29 mouse cellular contexts compared by ENCODE assay signal in genomic region chr9:114828377-114828776, GRCm38 (mm10). TPM values are rescaled to one million over a fixed set of nuclear protein-coding genes. Genes with fewer than 3 reads are reported as not detected.
A peak's percentile ranks its signal among the peaks of the same experiment; 100 is the strongest.
DNase-seq lines count a peak whose midpoint lies in the region; ATAC-seq and TF ChIP-seq lines count a peak whose summit lies in the region.
"Had no signal": no experiment of that assay in that cellular context is flagged by ENCODE, and none has a peak within 500 bp of the region (broad histone marks: within the 10 kb centered on the region; RNA-seq: fewer than 3 reads in every experiment).

No protein-coding gene starts in this region.

- DNase-seq in hindbrain, postnatal 0 days (ENCODE audit: low spot score) = no peak
- no peak for DNase-seq in hindbrain, embryonic 14.5 days (ENCODE audit: low spot score)
- no peak for DNase-seq in liver, postnatal 0 days
- peak; percentile 42 for DNase-seq in ZHBTc4 (ENCODE audit: low read depth, low spot score)
- no peak for DNase-seq in cerebellum, adult 9-11 months
- DNase-seq: cerebellum, adult 18-20 months; cerebellum, postnatal 25 days; gastrocnemius, adult 2 months; heart, postnatal 4 days; kidney, postnatal 10 days; liver, embryonic 13.5 days; lung, postnatal 10 days; retina, postnatal 1 day; right cerebral cortex, postnatal 25 days; spleen, adult 18-20 months; thymus, postnatal 14 days had no signal

- no peaks in the 10 kb centered on the region for H3K9me3 ChIP-seq in hindbrain, postnatal 0 days (ENCODE audit: low read length)
- no peaks in the 10 kb centered on the region for H3K9me3 ChIP-seq in hindbrain, embryonic 14.5 days (ENCODE audit: control insufficient read depth, low read length)
- no peaks in the 10 kb centered on the region for H3K9me3 ChIP-seq in liver, postnatal 0 days (ENCODE audit: low read length)
- no peaks in the 10 kb centered on the region for H3K9me3 ChIP-seq in liver, embryonic 12.5 days (replicated peaks)
- no peaks in the 10 kb centered on the region for H3K9me3 ChIP-seq in E14TG2a.4 (ENCODE audit: low read length)
- H3K9me3 ChIP-seq: embryonic facial prominence, embryonic 12.5 days; forebrain, embryonic 13.5 days; heart, embryonic 10.5 days; hindbrain, embryonic 15.5 days; limb, embryonic 10.5 days; liver, embryonic 13.5 days; megakaryocyte, embryonic 14.5 days; midbrain, embryonic 15.5 days; neural tube, embryonic 13.5 days had no signal

- no peaks in the 10 kb centered on the region for H3K36me3 ChIP-seq in hindbrain, postnatal 0 days (ENCODE audit: insufficient read depth, low read length)
- no peaks in the 10 kb centered on the region for H3K36me3 ChIP-seq in hindbrain, embryonic 14.5 days (replicated peaks; ENCODE audit: control insufficient read depth, insufficient read depth)
- H3K36me3 ChIP-seq in liver, postnatal 0 days (replicated peaks; ENCODE audit: insufficient read depth, low read length) = no peaks in the 10 kb centered on the region
- H3K36me3 ChIP-seq in liver, embryonic 12.5 days = no peaks in the 10 kb centered on the region
- no peaks in the 10 kb centered on the region for H3K36me3 ChIP-seq in E14TG2a.4 (ENCODE audit: insufficient read depth, low read length)
- H3K36me3 ChIP-seq: embryonic facial prominence, embryonic 12.5 days; hindbrain, embryonic 15.5 days; limb, embryonic 10.5 days; midbrain, embryonic 15.5 days; neural tube, embryonic 13.5 days had no signal

- no peak overlapping the region for H3K4me3 ChIP-seq in hindbrain, postnatal 0 days (ENCODE audit: low read length)
- H3K4me3 ChIP-seq in hindbrain, embryonic 14.5 days (replicated peaks; ENCODE audit: low read length) = no peak overlapping the region
- no peak overlapping the region for H3K4me3 ChIP-seq in liver, postnatal 0 days (ENCODE audit: low read depth, low read length)
- no peak overlapping the region for H3K4me3 ChIP-seq in liver, embryonic 12.5 days
- no peak overlapping the region for H3K4me3 ChIP-seq in E14TG2a.4 (replicated peaks; ENCODE audit: low read length)
- H3K4me3 ChIP-seq: embryonic facial prominence, embryonic 12.5 days; forebrain, embryonic 13.5 days; gastrocnemius, adult 2 months; heart, embryonic 10.5 days; hindbrain, embryonic 15.5 days; limb, embryonic 10.5 days; liver, embryonic 13.5 days; megakaryocyte, embryonic 14.5 days; midbrain, embryonic 15.5 days; myocyte; neural tube, embryonic 13.5 days had no signal

- TF ChIP-seq CTCF in hindbrain, postnatal 0 days (IDR thresholded peaks at IDR 0.05; ENCODE audit: low read depth) = 0 out of 2 replicates have a peak, but pooled peaks have one; percentile 6
- peak; percentile 43; the same call in 1 of the 2 replicates for TF ChIP-seq CTCF in liver, postnatal 0 days (IDR thresholded peaks at IDR 0.05; ENCODE audit: low read depth)
- TF ChIP-seq CTCF in E14TG2a.4 (conservative IDR thresholded peaks at IDR 0.05; ENCODE audit: low read length) = peak; percentile 67

- no peak for TF ChIP-seq EP300 in liver, postnatal 0 days (IDR thresholded peaks at IDR 0.05; ENCODE audit: low read depth)

- H3K9ac ChIP-seq in hindbrain, postnatal 0 days (replicated peaks; ENCODE audit: low read length) = no peak overlapping the region
- H3K9ac ChIP-seq in hindbrain, embryonic 14.5 days = no peak overlapping the region
- no peak overlapping the region for H3K9ac ChIP-seq in liver, postnatal 0 days (replicated peaks)
- no peak overlapping the region for H3K9ac ChIP-seq in liver, embryonic 12.5 days
- H3K9ac ChIP-seq: embryonic facial prominence, embryonic 12.5 days; forebrain, embryonic 13.5 days; hindbrain, embryonic 15.5 days; liver, embryonic 13.5 days; midbrain, embryonic 15.5 days; neural tube, embryonic 13.5 days had no signal

- H3K4me2 ChIP-seq in hindbrain, postnatal 0 days (ENCODE audit: low read depth, low read length) = no peak overlapping the region
- H3K4me2 ChIP-seq in hindbrain, embryonic 14.5 days (replicated peaks) = no peak overlapping the region
- H3K4me2 ChIP-seq in liver, postnatal 0 days (ENCODE audit: low read depth, low read length) = no peak overlapping the region
- H3K4me2 ChIP-seq in liver, embryonic 12.5 days = no peak overlapping the region
- H3K4me2 ChIP-seq: embryonic facial prominence, embryonic 12.5 days; forebrain, embryonic 13.5 days; hindbrain, embryonic 15.5 days; liver, embryonic 13.5 days; midbrain, embryonic 15.5 days; neural tube, embryonic 13.5 days had no signal

- WGBS in hindbrain, postnatal 0 days = 95% methylated on average over 6 of the region's 6 CpGs
- 96% methylated on average over 6 of the region's 6 CpGs for WGBS in hindbrain, embryonic 14.5 days
- 79% methylated on average over 6 of the region's 6 CpGs for WGBS in liver, postnatal 0 days (ENCODE audit: insufficient replicate concordance)
- 83% methylated on average over 6 of the region's 6 CpGs for WGBS in liver, embryonic 12.5 days (ENCODE audit: insufficient replicate concordance)

- no peak overlapping the region for H3K27ac ChIP-seq in hindbrain, postnatal 0 days
- H3K27ac ChIP-seq in hindbrain, embryonic 14.5 days = no peak overlapping the region
- peak overlapping the region; percentile 90 for H3K27ac ChIP-seq in liver, postnatal 0 days (ENCODE audit: low read depth)
- no peak overlapping the region for H3K27ac ChIP-seq in liver, embryonic 12.5 days
- H3K27ac ChIP-seq: embryonic facial prominence, embryonic 12.5 days; forebrain, embryonic 13.5 days; heart, embryonic 10.5 days; hindbrain, embryonic 15.5 days; limb, embryonic 10.5 days; liver, embryonic 13.5 days; midbrain, embryonic 15.5 days; neural tube, embryonic 13.5 days had no signal

- H3K27me3 ChIP-seq in hindbrain, postnatal 0 days (ENCODE audit: insufficient read depth, low read length) = no peaks in the 10 kb centered on the region
- H3K27me3 ChIP-seq in hindbrain, embryonic 14.5 days (ENCODE audit: control insufficient read depth, insufficient read depth, low read length) = no peaks in the 10 kb centered on the region
- H3K27me3 ChIP-seq in liver, postnatal 0 days (ENCODE audit: insufficient read depth, low read length) = no peaks in the 10 kb centered on the region
- no peaks in the 10 kb centered on the region for H3K27me3 ChIP-seq in liver, embryonic 12.5 days (replicated peaks)
- peaks cover 6% of the 10 kb centered on the region; the same call in 1 of the 2 replicates for H3K27me3 ChIP-seq in E14TG2a.4 (ENCODE audit: insufficient read depth, low read length)
- H3K27me3 ChIP-seq: embryonic facial prominence, embryonic 12.5 days; forebrain, embryonic 13.5 days; hindbrain, embryonic 15.5 days; liver, embryonic 13.5 days; midbrain, embryonic 15.5 days; neural tube, embryonic 13.5 days had no signal

- no peaks in the 10 kb centered on the region for H3K4me1 ChIP-seq in hindbrain, postnatal 0 days (ENCODE audit: insufficient read depth, low read length)
- H3K4me1 ChIP-seq in hindbrain, embryonic 14.5 days (replicated peaks; ENCODE audit: control insufficient read depth, insufficient read depth, low read length) = no peaks in the 10 kb centered on the region
- H3K4me1 ChIP-seq in liver, postnatal 0 days (ENCODE audit: insufficient read depth) = peaks cover 29% of the 10 kb centered on the region
- peaks cover 7% of the 10 kb centered on the region; the same call in 1 of the 2 replicates for H3K4me1 ChIP-seq in liver, embryonic 12.5 days
- H3K4me1 ChIP-seq in E14TG2a.4 (replicated peaks; ENCODE audit: low read depth, low read length) = peaks cover 26% of the 10 kb centered on the region
- H3K4me1 ChIP-seq: embryonic facial prominence, embryonic 12.5 days; hindbrain, embryonic 15.5 days; limb, embryonic 10.5 days; megakaryocyte, embryonic 14.5 days; midbrain, embryonic 15.5 days had no signal

- ATAC-seq in hindbrain, postnatal 0 days = no peak
- no peak for ATAC-seq in hindbrain, embryonic 14.5 days (ENCODE audit: low FRiP score)
- ATAC-seq in liver, postnatal 0 days = no peak
- ATAC-seq in liver, embryonic 12.5 days = no peak
- ATAC-seq: CD4-positive, CD25-positive, alpha-beta regulatory T cell, adult 4 months; forebrain, embryonic 13.5 days; intestine, embryonic 16.5 days; midbrain, embryonic 15.5 days had no signal

RNA-seq across cellular contexts. Expression of gene Cmtm8, which starts 15.6 kb away (rescaled TPM):
- total RNA-seq in hindbrain, postnatal 0 days (2014; rRNA removed) = 5.9 and 7.1 TPM in 2 replicates
- 6.6 and 7.3 TPM in 2 replicates for polyA plus RNA-seq in hindbrain, postnatal 0 days (2015; fragmentation: Nextera tagmentation; extraction: Ambion mirVana)
- 10.1 and 14.3 TPM in 2 replicates for polyA plus RNA-seq in hindbrain, embryonic 14.5 days (2014; fragmentation: Nextera tagmentation; extraction: Ambion mirVana)
- 109 and 110 TPM in 2 replicates for polyA plus RNA-seq in liver, postnatal 0 days (2015; fragmentation: Nextera tagmentation; extraction: Ambion mirVana)
- 17.9 and 18.2 TPM in 2 replicates for polyA plus RNA-seq in liver, embryonic 12.5 days (2016; fragmentation: Nextera tagmentation; extraction: Ambion mirVana)
- polyA plus RNA-seq: CD4-positive, CD25-positive, alpha-beta regulatory T cell, adult 4 months; myocyte had no signal

RNA-seq across cellular contexts. Expression of gene Cmtm7, which starts 46.7 kb away (rescaled TPM):
- 14.3 and 21.1 TPM in 2 replicates for total RNA-seq in hindbrain, postnatal 0 days (2014; rRNA removed)
- 10.2 and 11.8 TPM in 2 replicates for polyA plus RNA-seq in hindbrain, postnatal 0 days (2015; fragmentation: Nextera tagmentation; extraction: Ambion mirVana)
- 11.9 and 13.7 TPM in 2 replicates for polyA plus RNA-seq in hindbrain, embryonic 14.5 days (2014; fragmentation: Nextera tagmentation; extraction: Ambion mirVana)
- polyA plus RNA-seq in liver, postnatal 0 days (2015; fragmentation: Nextera tagmentation; extraction: Ambion mirVana) = 57.7 and 58.2 TPM in 2 replicates
- polyA plus RNA-seq in liver, embryonic 12.5 days (2016; fragmentation: Nextera tagmentation; extraction: Ambion mirVana) = 69.9 and 70.4 TPM in 2 replicates

Comparison
In these comparisons a context has a peak if more than half of its experiments do, and no peak if none do; other contexts are left out.
1. CTCF ChIP-seq: peak in every context shown above with its lines; median percentile 67 in E14TG2a.4; 43 in liver, postnatal 0 days; 6 in hindbrain, postnatal 0 days.